Mouse (Mus musculus) adrenal gland, adult 18-20 months (tissue): Measurements from ENCODE around the gene 5730409E04Rik. TPM values are rescaled to one million over a fixed set of nuclear protein-coding genes. Genes with fewer than 3 reads are reported as not detected.

Source experiments
- DNase-seq, 2 experiments: peaks; one replicate each; pipeline ENCODE4 v3.0.0; 2021 to 2022; ENCODE audit warnings: low spot score in 2 of 2
- long read RNA-seq, 2 experiments: library from polyadenylated mRNA; stranded (forward); transcript quantifications; one replicate each; pipeline ENCODE4 v2.0.0; 2021
- total RNA-seq, 2 experiments: library from RNA; stranded (reverse); gene quantifications; 1 replicate in 1 of 2; 2 replicates in 1 of 2; pipeline ENCODE4 v1.2.3; 2021

Gene 5730409E04Rik
- 10 to 100 TPM; 10.4 to 10.5 TPM for total RNA-seq
- long read RNA-seq, experiment 1, partial matches to known transcripts, result 0 of 1 reads
- long read RNA-seq, experiment 1, other reads (novel, unspliced or antisense), result 1 of 1 reads
- long read RNA-seq, experiment 2, partial matches to known transcripts, result 0 of 4 reads
- long read RNA-seq, experiment 2, other reads (novel, unspliced or antisense), result 0 of 4 reads

- peak; percentile 80 to 83 for DNase-seq
Observed at GRCm38 (mm10) chr4:126609606-126610181, at the start of gene 5730409E04Rik. TSS of gene 5730409E04Rik (plus strand) at chr4:126609818.

- DNase-seq, result no peak
Observed at GRCm38 (mm10) chr4:126563798-126564197, 45.8 kb upstream of the 5730409E04Rik start.

- no peak for DNase-seq
Observed at GRCm38 (mm10) chr4:126567243-126567642, 42.4 kb upstream of the 5730409E04Rik start.

GRCm38 (mm10) chr4:126569783-126570182 is 39.8 kb upstream of the 5730409E04Rik start:
- no peak for DNase-seq

- no peak for DNase-seq
Observed at GRCm38 (mm10) chr4:126576281-126576680, 33.3 kb upstream of the 5730409E04Rik start.

- DNase-seq, result no peak
Observed at GRCm38 (mm10) chr4:126577920-126578319, 31.7 kb upstream of the 5730409E04Rik start.

- no peak for DNase-seq
Observed at GRCm38 (mm10) chr4:126579077-126579476, 30.5 kb upstream of the 5730409E04Rik start.

GRCm38 (mm10) chr4:126585739-126586138 is 23.9 kb upstream of the 5730409E04Rik start:
- no peak for DNase-seq

GRCm38 (mm10) chr4:126592039-126592438 is 17.6 kb upstream of the 5730409E04Rik start:
- no peak for DNase-seq

GRCm38 (mm10) chr4:126599971-126600754 is 9.5 kb upstream of the 5730409E04Rik start:
- peak; percentile 52 to 56 for DNase-seq

- peak; percentile 30 to 31 for DNase-seq
Observed at GRCm38 (mm10) chr4:126601597-126602444, 7.8 kb upstream of the 5730409E04Rik start.

GRCm38 (mm10) chr4:126602445-126602762 is 7.2 kb upstream of the 5730409E04Rik start:
- DNase-seq, result no peak

GRCm38 (mm10) chr4:126604141-126604540 is 5.5 kb upstream of the 5730409E04Rik start:
- DNase-seq, result no peak

GRCm38 (mm10) chr4:126605751-126606150 is 3.9 kb upstream of the 5730409E04Rik start:
- DNase-seq, result no peak

- no peak for DNase-seq
Observed at GRCm38 (mm10) chr4:126611991-126612390, 2.4 kb downstream of the 5730409E04Rik start.

- no peak for DNase-seq
Observed at GRCm38 (mm10) chr4:126616312-126616711, 6.7 kb downstream of the 5730409E04Rik start.

- DNase-seq, result no peak
Observed at GRCm38 (mm10) chr4:126619691-126620330, 10.2 kb downstream of the 5730409E04Rik start.

GRCm38 (mm10) chr4:126620349-126620874 is 10.8 kb downstream of the 5730409E04Rik start:
- DNase-seq, result no peak

- no peak for DNase-seq
Observed at GRCm38 (mm10) chr4:126627021-126627681, 17.5 kb downstream of the 5730409E04Rik start.

- no peak for DNase-seq
Observed at GRCm38 (mm10) chr4:126631922-126632321, 22.3 kb downstream of the 5730409E04Rik start.
